Mouse (Mus musculus) left cerebral cortex, adult 8-10 months (tissue): ENCODE results near the gene Cd2bp2. TPM values are rescaled to one million over a fixed set of nuclear protein-coding genes. Genes with fewer than 3 reads are reported as not detected.

Source experiments
- DNase-seq, 2 experiments: peaks; one replicate each; pipeline ENCODE4 v3.0.0; 2022; ENCODE audit warnings: low spot score in 2 of 2
- total RNA-seq, 4 experiments: library from RNA; stranded (reverse); gene quantifications; 2 replicates each; pipeline ENCODE4 v1.2.4; 2022

Gene Cd2bp2
- 100 to 1,000 TPM in 2 of 4 experiments, 10 to 100 TPM in 2; 89.7 to 111 (median 98.2) TPM for total RNA-seq

DNA sequence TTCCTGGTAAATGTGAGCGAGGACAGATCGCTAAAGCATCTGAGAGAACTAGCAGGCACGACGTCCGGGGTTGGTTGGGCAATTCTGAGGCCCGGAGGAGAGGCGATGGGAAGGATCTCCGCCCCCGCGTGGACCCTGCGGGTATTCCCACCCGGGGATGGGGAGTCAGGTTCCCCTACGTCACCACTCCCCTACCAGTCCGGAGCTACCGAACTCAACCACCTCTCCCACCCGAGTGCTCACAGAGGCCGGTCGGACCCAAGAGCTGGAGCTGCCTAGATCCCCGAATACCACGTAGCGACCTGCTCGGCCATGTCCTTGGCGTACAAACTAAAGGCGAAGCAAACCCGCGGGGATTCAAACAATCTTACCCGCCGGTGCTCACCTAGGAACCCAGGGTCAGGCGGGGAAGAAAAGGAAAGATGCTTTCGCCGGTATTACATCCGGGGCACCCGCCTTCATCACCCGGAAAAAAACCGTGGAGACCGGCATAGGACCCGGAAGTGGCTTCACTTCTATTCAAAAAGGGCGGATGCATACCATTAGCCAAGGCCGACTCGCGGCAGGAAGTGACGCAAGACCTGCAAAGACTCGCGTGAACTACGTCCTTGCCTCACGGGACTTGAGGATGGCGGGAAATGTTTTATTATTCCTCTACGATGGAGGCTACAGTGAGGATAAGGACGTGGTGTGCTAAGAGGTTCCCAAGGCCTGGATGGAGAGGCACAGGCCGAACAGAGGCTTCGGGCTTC is at the start of gene Cd2bp2:
TSS of gene Cd2bp2 (minus strand) at position 507 of the 752 bp plus-strand sequence.
- peak; percentile 90 to 97 for DNase-seq

DNA sequence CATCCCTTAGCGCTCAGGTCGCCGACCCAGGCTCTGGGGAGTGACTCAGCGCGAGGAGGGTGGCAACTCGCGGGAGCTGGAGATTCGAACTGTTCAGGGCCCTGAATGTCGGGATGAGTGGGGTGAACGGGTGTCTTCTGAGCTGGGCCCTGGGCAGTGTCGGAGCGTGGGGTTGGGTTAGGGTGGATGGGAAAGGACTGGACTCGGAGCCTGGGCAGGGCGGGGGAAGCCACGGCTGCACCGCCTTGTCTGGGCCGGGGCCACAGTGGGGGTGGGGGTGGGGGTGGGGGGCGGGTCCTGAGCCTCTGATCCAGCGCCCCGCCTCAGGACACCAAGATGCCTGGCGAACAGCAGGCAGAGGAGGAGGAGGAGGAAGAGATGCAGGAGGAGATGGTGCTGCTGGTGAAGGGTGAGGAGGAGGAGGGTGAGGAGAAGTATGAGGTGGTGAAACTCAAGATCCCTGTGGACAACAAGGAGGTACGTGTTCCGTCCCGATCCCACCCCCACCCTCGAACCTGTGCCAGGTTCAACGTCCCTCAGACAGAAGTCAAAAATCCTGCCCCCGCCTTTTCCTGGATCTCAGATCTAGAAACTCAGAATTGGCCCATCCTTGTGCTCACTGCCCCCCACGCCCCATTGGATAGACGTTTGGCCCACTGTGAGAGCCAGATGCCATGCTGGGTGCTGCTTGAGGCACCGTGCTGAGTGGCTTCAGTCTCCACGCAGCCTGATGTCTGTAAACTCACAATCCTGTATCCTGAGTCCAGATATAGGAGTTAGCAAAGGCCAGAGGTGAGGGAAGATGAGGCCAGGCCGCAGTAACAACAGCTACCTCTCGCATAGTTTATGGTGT is 49.0 kb upstream of the Cd2bp2 start:
- DNase-seq, result no peak

DNA sequence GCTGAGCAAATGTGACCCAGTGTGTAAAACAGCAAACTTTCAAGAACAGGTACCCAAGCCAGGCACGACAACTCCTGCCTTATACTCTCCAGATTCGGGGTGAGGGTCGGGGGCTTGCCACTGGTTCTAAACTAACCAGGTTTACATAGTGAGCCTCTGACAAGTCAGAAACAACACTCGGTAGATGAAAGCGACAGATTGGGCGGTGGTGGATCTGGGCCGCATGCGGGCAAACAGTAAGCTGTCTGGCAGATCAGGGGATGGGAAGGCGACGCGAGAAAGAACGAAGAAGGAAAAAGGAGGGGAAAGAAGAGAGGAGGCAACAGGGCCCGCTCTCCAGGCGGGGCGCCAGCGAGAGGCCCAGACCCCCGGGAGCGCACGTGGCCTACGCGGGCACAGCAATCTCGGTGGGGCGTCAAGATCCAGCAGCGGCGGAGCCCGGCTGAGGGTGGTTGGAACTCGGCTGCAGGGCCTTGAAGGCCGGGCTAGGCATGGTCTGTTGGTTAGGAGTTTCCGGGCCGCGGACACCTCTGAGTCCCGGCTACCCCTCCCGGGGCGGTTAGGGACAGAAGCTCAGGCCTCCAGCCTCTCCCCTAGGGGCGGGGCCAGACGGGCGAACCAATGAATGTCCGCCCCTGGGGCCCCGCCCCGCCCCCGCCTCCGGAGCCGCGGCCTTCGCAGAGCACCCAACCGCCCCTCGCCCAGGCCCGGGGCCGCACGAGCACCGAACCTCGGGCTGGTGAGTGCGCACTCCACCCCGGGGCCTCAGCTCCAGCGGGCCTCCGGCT is 48.2 kb upstream of the Cd2bp2 start, which contains the start of gene Zfp771:
TSS of gene Zfp771 (plus strand) at position 405 of the 788 bp plus-strand sequence.
- DNase-seq, result peak; percentile 79 to 94

DNA sequence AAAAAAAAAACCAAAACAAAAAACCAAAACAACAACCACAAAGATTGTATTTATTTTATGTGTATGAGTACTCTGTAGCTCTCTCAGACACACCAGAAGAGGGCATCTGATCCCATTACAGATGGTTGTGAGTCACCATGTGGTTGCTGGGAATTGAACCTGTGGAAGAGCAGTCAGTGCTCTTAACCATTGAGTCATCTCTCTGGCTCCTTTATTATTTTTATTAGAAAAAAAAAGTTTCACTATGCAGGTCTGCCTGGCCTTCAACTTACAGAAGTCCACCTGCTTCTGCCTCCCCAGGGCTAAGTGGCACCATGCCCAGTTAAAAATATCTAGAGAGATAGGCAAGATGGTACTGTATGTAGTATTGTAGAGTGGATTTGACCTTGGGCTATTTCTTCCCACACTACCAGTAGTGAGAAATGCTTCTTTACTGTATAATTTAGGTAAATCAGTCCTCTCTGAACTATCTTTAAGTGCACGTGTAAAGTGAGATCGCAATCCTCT is 47.6 kb upstream of the Cd2bp2 start:
- DNase-seq, result no peak

DNA sequence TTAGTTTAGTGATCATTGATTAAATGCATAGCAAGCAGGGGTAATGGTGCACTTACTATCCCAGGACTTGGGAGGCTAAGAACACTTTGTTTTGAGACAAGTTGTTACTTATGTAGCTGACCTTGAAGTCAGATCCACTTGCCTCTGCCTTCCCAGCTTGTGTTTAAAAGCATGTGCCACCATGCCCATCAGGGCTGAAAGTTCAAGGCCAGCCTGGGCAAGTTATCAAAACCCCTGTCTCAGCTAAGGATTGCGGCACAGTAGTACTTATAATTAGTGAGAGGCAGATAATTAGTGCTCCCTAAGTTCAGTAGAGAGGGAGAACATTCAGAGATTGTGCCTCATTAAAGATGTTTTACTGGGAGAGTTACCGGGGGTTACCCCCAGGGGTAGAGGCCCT is 38.9 kb upstream of the Cd2bp2 start:
- no peak for DNase-seq

DNA sequence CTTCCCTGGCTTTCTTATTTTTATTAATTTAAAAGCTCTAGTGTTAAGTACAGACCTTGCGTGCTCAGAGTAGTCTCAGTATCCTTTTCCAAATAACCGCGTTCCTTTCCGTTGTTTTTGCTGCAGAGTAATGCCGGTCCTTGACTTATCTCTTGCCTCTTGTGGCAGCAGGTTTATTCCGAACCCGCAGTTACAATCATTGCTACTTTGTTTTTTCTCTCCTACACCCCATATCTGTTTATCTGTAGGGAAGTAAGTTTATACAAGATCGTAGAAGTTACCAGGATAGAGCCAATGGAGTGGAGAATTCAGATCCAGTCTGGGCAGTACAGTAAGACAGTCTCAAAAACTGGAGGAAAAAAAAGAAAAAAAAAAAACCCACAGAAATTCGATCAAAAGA is 37.9 kb upstream of the Cd2bp2 start:
- DNase-seq, result no peak

DNA sequence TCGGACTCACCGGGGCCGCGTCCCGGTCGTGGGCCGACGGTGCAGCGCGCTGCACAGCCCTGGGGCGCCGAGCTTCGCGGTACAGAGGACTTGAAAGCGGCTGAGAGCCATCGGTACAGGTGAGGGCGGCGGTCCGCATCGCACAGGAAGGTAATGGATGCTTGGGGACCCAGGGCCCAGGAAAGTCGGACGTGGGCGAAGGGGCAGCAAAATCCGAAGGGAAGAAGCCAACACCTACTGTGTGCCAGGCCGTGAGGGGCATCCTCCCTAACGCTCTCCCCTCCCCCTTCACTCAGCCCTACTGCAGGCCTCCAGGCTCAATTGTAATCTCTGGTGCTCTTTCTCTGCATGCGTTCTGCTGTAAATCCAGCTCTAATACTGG is 37.5 kb upstream of the Cd2bp2 start:
- DNase-seq, result no peak

DNA sequence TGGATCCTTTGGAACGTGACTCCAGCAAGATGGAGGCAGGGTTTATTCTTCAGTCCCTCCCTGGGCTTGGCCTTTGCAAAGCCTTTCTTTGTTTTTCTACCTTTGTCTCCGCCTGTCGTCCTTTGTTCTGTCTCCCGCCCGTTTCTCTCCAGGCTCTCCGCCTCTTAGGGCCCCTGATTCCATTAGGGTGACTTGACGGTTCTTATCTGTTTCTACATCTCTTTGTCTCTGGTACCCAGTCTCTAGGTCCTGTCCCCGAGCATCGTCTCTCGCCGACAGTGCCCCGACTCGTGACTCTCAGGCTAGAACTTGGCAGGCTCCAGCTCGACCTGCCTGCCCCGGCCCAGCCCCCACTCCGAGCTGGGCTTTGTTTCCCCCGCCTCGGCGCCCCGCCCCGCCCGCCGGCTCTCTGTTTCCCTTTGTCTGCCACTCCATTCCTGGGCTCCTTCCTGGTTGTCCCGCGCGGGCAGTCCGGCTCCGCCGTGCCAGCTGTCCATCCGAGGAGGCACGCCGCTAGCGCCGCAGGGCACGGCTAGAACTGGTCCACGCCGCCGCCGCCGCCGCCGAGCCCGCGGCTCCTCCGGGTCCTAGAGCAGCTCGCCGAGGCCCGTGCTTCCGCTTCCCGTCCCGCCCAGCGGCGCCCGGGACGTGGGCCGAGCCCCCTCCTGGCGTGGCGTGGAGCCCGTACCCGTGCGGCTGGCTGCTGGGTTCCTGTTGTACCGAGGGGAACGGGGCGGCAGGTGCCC is 36.9 kb upstream of the Cd2bp2 start, which contains the start of the genes Zfp553 and Sept1:
TSS of gene Zfp553 (plus strand) at position 440 of the 746 bp plus-strand sequence.
TSS of gene Sept1 (minus strand) at position 509 of the 746 bp plus-strand sequence.
- peak; percentile 62 to 74 for DNase-seq

DNA sequence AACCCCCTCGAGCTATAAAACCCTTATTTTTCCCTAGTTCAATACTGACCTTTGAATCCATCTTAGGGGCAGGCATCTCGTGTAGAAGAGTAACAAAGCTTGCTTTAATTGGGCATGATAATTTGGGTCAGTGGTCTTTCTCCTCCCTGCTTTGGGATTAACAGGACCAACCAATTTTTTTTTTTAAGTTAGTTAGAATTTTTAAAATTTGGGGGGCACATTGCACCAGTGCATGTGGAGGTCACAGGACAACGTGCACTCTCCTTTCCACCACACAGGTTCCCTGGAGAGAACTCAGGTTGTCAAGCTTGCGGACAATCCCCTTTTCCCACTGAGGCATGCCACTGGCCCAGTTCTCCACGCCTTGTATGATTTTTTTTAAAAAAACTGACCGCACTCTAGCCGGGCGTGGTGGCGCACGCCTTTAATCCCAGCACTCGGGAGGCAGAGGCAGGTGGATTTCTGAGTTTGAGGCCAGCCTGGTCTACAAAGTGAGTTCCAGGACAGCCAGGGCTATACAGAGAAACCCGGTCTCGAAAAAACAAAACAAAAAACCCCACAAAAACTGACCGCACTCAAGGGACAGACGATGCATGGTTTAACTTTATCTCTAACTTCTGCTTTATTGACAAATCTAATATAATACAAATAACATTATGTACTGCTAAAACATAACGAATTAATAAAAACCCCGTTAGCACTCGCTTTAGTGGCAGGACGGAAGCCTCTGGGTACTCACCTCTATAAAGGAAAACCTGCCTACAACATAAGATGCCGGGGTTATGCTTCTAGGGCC is 36.2 kb upstream of the Cd2bp2 start:
- DNase-seq, result no peak

DNA sequence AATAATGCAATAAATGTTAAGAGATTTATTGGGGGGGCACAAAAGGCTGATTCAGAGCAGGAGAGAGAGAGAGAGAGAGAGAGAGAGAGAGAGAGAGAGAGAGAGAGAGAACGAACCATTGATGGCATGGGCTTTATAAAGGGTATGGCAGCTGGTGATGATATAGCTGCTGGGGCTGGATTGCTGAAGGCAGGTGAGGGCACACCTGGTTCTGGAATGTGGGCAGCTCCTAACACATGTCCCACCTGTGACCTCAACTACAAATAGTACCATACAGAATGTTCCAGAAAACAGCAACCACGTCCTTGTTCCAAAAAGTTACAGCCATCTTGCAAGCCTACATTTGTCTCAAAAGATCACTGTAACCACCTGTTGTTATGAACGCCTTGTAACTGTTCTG is 35.5 kb upstream of the Cd2bp2 start:
- no peak for DNase-seq

DNA sequence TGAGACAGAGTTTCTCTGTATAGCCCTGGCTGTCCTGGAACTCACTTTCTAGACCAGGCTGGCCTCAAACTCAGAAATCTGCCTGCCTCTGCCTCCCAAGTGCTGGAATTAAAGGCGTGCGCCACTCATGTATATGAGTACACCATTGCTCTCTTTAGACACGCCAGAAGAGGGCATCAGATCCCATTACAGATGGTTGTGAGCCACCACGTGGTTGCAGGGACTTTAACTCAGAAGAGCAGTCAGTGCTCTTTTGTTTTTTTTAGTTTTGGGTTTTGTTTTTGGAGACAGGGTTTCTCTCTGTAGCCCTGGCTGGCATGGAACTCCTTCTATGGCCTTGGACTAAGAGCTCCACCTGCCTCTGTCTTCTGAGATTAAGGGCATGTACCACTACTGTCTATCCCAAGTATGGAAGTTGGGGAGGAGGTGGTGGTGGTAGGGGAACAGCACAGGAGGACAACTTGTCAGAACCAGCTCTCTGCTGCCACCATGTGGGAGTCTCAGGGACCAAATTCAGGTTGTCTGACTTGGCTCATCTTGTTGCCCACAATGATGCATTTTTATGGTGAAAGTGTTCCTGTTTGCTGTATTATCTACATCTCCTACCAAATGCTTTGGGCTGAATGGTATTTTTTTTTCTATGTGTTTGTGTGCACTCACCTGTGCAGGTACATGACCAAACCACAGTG is 32.9 kb upstream of the Cd2bp2 start:
- DNase-seq, result peak in 1 of 2 experiments; percentile 71

DNA sequence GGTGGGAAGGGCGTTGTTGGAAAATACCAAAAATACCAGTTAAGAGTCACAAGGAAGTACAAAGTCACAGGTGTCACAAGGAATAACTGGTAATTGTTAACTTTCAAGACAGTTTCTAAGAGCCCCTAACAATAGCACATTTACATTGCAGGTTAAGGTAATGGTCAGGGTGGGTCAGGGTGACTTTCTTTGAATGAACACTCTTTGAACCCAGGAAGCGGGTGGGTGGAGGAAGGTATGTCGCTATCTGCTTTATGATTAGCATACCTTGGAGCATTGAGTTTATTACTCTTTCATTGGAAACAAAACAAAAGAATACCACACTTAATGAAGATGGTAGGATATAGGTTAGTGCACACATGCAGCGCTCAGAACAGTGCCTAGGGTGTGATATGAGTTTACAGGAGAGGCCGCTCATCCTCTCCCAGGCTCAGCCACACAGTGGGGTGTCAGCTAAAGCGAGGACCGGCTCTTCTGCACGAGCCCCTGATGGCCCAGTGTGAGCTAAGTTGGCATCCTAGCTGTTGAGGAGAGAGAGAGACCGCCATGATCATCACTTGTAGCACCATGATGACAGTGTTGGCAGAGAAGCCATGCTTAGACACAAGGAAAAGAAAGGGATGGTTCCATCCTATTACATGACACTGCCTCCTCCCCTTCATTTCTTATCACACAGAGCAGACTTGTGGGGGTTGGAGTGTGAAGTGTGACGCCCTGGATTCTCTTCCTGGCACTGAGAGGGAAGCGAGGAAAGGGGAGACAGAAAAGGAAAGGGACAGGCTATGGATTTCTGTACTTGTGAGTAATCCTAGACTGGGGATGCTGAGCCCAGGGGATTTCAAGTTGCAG is 29.5 kb upstream of the Cd2bp2 start:
- DNase-seq, result no peak

DNA sequence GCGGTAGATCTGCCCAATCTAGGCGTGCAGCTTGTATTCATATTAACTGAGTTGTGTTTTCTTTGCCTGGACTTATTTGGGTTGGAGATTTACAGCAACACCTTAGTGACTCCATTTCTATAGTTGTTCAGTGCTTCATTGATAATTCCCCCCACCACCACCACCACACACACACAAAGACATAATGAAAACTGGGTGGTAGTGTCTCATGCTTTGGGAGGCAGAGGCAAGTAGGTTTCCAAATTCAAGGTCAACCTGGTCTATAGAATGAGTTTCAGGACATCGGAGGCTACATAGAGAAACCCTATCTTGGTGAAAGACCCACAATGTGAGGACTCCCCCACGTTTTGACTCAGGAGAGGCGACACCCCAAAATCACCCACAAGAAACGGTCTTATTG is 28.8 kb upstream of the Cd2bp2 start:
- no peak for DNase-seq

DNA sequence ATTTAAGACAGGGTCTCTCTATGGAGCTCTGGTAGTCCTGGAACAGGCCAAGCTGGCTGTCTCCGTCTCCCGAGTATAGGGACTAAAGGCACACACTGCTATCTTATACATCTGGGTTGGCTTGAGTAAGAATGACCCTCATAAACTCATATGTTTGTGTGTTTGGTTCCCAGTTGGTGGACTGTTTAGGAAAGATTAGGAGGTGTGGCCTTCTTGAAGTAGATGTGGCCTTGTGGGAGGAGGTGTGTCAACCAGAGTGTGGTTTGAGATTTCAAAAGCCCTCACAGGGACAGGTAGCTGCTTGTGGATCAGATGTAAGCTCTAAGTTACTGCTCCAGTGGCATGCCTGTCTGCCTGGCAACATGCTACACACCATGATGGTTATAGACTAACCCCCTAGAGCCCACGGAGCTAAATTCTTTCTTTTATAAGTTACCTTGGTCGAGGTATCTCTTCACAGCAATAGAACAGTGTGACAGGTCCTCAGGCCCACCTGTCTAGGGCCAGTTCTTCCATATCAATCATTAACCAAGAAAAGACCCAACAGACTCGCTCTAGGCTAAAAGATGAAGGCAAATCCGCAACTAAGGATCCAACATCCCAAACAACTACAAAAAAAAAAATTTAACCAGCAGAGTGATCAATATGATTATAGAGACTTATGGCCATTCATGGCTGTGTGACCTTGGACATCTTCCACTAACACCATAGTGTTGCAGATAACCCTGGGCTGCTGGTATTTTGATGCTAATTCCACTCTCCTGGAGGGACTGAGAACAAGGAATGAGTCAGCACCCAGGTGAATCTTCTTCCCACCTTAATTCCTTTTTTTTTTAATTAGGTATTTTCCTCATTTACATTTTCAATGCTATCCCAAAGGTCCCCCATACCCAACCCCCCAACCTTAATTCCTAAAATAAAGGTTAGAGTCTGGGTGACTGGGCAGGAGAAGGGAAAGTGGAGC is 27.9 kb upstream of the Cd2bp2 start:
- no peak for DNase-seq

DNA sequence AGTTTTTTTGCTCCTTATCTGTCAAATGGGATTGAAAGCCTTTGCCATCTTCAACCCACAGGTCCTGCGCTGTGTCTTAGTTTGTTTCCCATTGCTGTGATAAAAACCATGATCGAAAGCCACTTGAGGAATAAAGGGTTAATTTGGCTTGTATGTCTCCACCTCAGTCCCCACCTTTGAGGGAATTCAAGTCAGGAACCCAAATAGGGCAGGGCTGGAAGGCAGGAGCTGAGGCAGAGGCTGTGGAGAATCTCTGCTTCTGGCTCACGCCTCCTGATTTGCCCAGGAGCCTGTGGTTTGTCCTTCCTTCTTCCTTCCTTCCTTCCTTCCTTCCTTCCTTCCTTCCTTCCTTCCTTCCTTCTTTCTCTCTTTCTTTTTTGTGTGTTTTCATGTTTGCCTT is 27.3 kb upstream of the Cd2bp2 start:
- DNase-seq, result no peak

DNA sequence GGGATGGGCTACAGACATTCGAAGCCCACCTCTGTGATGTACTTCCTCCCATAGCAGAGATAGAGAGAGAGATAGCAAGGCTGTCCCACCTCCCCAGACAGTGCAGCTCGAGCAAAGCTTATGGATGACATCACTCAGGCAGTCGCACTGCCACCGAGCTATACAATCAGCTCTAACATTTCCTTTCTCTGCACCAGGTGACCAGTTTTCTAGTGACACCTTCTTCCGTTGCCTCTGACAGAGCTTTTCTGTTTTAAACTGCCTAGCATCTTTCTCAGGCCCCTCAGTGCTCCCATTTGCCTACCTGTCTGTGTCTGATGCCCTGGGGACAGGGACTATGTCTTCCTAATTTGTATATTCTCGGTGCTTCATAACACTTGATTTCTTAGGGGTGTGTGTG is 24.6 kb upstream of the Cd2bp2 start:
- DNase-seq, result no peak

DNA sequence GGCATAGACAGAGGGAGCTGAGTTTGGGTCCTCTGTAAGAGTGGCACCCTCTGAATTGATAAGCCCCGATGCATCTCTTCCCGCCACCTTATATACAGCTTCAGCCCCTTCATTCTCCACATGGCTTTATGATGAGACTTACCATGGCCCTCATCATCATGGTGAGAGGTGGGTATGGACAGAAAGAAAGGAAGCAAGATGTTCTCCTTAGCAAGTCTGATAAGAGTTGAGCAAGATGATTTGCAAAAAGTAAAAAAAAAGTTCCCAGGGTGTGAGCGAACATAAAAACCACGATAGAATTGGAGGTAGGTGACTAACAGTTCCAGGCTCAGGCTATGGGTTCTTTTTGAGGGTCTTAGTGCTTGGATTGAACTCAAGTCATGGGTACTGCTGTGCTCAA is 22.8 kb upstream of the Cd2bp2 start:
- no peak for DNase-seq
